Mouse (Mus musculus): Measurements from ENCODE around the gene Trappc6a. TPM values are rescaled to one million over a fixed set of nuclear protein-coding genes. Genes with fewer than 3 reads are reported as not detected.
A peak's percentile ranks its signal among the peaks of the same experiment; 100 is the strongest.

Gene Trappc6a
- polyA plus RNA-seq, 1 experiment from 2014 or later: 45.7 TPM

DNA sequence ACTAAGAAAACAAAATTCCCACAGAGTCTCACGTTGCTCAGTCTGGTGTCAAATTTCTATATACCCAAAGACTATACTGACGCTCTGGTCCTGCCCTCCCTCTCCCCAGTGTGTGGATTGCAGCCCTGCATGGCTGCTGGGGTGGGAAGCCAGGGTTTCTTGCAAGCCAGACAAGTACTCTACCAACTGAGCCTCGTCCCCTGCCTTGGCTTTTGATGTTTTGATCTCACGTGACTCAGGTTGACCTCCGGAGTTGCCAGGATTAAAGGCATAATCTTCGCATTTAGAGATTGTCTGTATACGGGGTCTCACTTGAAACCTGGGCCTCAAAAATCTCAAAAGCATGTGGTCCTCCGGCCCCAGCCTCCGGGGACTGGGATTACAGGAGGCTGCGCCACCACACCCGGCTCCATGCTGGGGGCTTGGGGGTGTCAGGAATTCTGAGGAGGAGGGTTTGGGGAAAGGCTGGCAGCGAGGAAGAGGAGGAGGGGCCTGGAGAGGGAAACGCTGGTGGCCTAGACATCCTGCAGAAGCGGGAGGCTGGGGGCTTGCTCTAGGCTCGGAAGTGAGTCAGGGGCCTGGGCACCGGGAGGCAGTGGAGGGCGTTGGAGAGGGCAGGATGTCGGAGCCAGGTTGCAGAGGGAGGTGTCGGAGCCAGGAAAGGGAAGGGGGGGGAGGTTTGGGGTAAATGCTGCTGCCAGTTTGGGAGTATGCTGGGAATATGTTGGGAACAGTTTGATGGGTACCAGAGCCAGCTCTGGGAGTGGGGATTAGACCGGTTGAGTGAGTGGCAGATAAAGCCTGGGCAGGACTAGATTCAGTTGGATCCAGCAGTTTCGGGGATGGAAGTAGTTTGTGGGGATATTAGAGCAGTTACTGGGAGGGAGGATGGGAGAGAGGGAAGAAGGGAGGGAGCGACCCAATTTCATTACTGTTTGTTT is 43.6 kb upstream of the Trappc6a start:
- no peak overlapping the region for H3K27ac ChIP-seq (ENCODE audit: low read depth, low read length)
- peaks cover 18% of the 10 kb centered on the region for H3K27me3 ChIP-seq (ENCODE audit: control insufficient read depth, insufficient read depth, low read length)
- DNase-seq (ENCODE audit: low spot score) (no peak), ATAC-seq (ENCODE audit: low FRiP score) (no peak)
- H3K9me3 ChIP-seq (ENCODE audit: control insufficient read depth, low read length): no peaks in the 10 kb centered on the region
- H3K36me3 ChIP-seq (ENCODE audit: control insufficient read depth, insufficient read depth, low read length): no peaks in the 10 kb centered on the region
- 11% methylated on average over 21 of the region's 22 CpGs for WGBS
- no peaks in the 10 kb centered on the region for H3K4me1 ChIP-seq (replicated peaks; ENCODE audit: control insufficient read depth, insufficient read depth, low read length)
- H3K9ac ChIP-seq (ENCODE audit: low read depth, low read length): no peak overlapping the region
- H3K4me3 ChIP-seq (ENCODE audit: low read depth, low read length): 0 out of 2 replicates have a peak overlapping the region, but pooled peaks have one; percentile 4
- no peak overlapping the region for H3K4me2 ChIP-seq (replicated peaks; ENCODE audit: low read depth, low read length)

GRCm38 (mm10) chr7:19466602-19467145 is 41.5 kb upstream of the Trappc6a start:
- 64% methylated on average over 5 of the region's 5 CpGs for WGBS
- ATAC-seq (ENCODE audit: low FRiP score) (no peak), DNase-seq (ENCODE audit: low spot score) (no peak)
- H3K27ac ChIP-seq (ENCODE audit: low read depth, low read length): no peak overlapping the region
- H3K27me3 ChIP-seq (ENCODE audit: control insufficient read depth, insufficient read depth, low read length): peaks cover 35% of the 10 kb centered on the region
- H3K4me2 ChIP-seq (replicated peaks; ENCODE audit: low read depth, low read length): no peak overlapping the region
- no peaks in the 10 kb centered on the region for H3K36me3 ChIP-seq (ENCODE audit: control insufficient read depth, insufficient read depth, low read length)
- H3K4me1 ChIP-seq (replicated peaks; ENCODE audit: control insufficient read depth, insufficient read depth, low read length): no peaks in the 10 kb centered on the region
- no peaks in the 10 kb centered on the region for H3K9me3 ChIP-seq (ENCODE audit: control insufficient read depth, low read length)
- no peak overlapping the region for H3K9ac ChIP-seq (ENCODE audit: low read depth, low read length)
- no peak overlapping the region for H3K4me3 ChIP-seq (ENCODE audit: low read depth, low read length)

GRCm38 (mm10) chr7:19467638-19468037 is 40.6 kb upstream of the Trappc6a start:
- Histone ChIP-seq H3K27me3 (ENCODE audit: control insufficient read depth, insufficient read depth, low read length) (peaks cover 44% of the 10 kb centered on the region), H3K9ac (ENCODE audit: low read depth, low read length) (no peak overlapping the region), H3K4me2 (replicated peaks; ENCODE audit: low read depth, low read length) (no peak overlapping the region), H3K36me3 (ENCODE audit: control insufficient read depth, insufficient read depth, low read length) (no peaks in the 10 kb centered on the region), H3K27ac (ENCODE audit: low read depth, low read length) (no peak overlapping the region), H3K4me1 (replicated peaks; ENCODE audit: control insufficient read depth, insufficient read depth, low read length) (no peaks in the 10 kb centered on the region), H3K4me3 (ENCODE audit: low read depth, low read length) (no peak overlapping the region), H3K9me3 (ENCODE audit: control insufficient read depth, low read length) (no peaks in the 10 kb centered on the region)
- DNase-seq (ENCODE audit: low spot score) (no peak), ATAC-seq (ENCODE audit: low FRiP score) (no peak)
- WGBS: 42% methylated on average over 6 of the region's 6 CpGs

DNA sequence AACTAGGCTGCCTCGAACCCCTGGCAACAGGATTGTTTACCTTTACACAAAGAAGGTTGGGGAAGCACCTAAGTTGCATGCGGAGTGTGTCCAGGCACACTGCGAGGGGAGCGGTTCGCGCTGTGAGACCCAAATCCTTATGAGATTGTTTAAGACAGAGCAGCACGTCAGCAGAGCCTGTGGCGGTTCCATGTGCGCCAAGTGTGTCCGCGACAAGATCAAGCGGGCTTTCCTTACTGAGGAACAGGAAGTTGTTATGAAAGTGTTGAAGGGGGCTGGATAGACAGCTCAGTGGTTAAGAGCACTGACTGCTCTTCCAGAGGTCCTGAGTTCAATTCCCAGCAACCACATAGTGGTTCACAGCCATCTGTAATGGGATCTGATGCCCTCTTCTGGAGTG is 39.9 kb upstream of the Trappc6a start:
- H3K9me3 ChIP-seq (ENCODE audit: control insufficient read depth, low read length): no peaks in the 10 kb centered on the region
- H3K9ac ChIP-seq (ENCODE audit: low read depth, low read length): no peak overlapping the region
- peaks cover 51% of the 10 kb centered on the region for H3K27me3 ChIP-seq (ENCODE audit: control insufficient read depth, insufficient read depth, low read length)
- H3K4me3 ChIP-seq (ENCODE audit: low read depth, low read length): no peak overlapping the region
- WGBS: 63% methylated on average over 12 of the region's 12 CpGs
- no peaks in the 10 kb centered on the region for H3K4me1 ChIP-seq (replicated peaks; ENCODE audit: control insufficient read depth, insufficient read depth, low read length)
- ATAC-seq (ENCODE audit: low FRiP score) (no peak), DNase-seq (ENCODE audit: low spot score) (no peak)
- no peak overlapping the region for H3K27ac ChIP-seq (ENCODE audit: low read depth, low read length)
- no peaks in the 10 kb centered on the region for H3K36me3 ChIP-seq (ENCODE audit: control insufficient read depth, insufficient read depth, low read length)
- no peak overlapping the region for H3K4me2 ChIP-seq (replicated peaks; ENCODE audit: low read depth, low read length)

GRCm38 (mm10) chr7:19469404-19469803 is 38.8 kb upstream of the Trappc6a start:
- Histone ChIP-seq H3K36me3 (ENCODE audit: control insufficient read depth, insufficient read depth, low read length) (no peaks in the 10 kb centered on the region), H3K9me3 (ENCODE audit: control insufficient read depth, low read length) (no peaks in the 10 kb centered on the region), H3K27ac (ENCODE audit: low read depth, low read length) (no peak overlapping the region), H3K4me1 (replicated peaks; ENCODE audit: control insufficient read depth, insufficient read depth, low read length) (no peaks in the 10 kb centered on the region), H3K4me2 (replicated peaks; ENCODE audit: low read depth, low read length) (no peak overlapping the region), H3K9ac (ENCODE audit: low read depth, low read length) (no peak overlapping the region), H3K27me3 (ENCODE audit: control insufficient read depth, insufficient read depth, low read length) (peaks cover 60% of the 10 kb centered on the region), H3K4me3 (ENCODE audit: low read depth, low read length) (no peak overlapping the region)
- WGBS: 17% methylated on average over 23 of the region's 23 CpGs
- DNase-seq (ENCODE audit: low spot score) (no peak), ATAC-seq (ENCODE audit: low FRiP score) (no peak)

DNA sequence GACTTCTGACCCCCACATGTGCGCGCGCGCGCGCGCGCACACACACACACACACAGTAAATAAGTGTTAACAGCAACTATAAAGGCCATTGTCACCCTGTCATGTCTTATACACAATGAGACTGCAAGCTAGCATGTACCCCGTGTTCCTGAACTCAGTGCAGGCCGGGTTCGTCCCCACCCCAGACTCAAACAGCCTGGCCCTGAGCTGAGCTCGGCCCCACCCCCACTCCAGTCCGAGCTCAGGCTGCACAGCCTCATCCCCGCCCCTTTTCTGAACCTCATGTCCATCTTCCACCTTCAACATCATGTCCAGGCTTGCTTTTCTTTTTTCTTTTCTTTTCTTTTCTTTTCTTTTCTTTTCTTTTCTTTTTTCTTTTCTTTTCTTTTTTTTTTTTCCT is 37.9 kb upstream of the Trappc6a start:
- no peak overlapping the region for H3K9ac ChIP-seq (ENCODE audit: low read depth, low read length)
- DNase-seq (ENCODE audit: low spot score) (no peak), ATAC-seq (ENCODE audit: low FRiP score) (no peak)
- H3K27ac ChIP-seq (ENCODE audit: low read depth, low read length): no peak overlapping the region
- no peaks in the 10 kb centered on the region for H3K9me3 ChIP-seq (ENCODE audit: control insufficient read depth, low read length)
- H3K4me1 ChIP-seq (replicated peaks; ENCODE audit: control insufficient read depth, insufficient read depth, low read length): no peaks in the 10 kb centered on the region
- WGBS: 5% methylated on average over 14 of the region's 14 CpGs
- peaks cover 61% of the 10 kb centered on the region for H3K27me3 ChIP-seq (ENCODE audit: control insufficient read depth, insufficient read depth, low read length)
- H3K4me2 ChIP-seq (replicated peaks; ENCODE audit: low read depth, low read length): no peak overlapping the region
- no peak overlapping the region for H3K4me3 ChIP-seq (ENCODE audit: low read depth, low read length)
- no peaks in the 10 kb centered on the region for H3K36me3 ChIP-seq (ENCODE audit: control insufficient read depth, insufficient read depth, low read length)

GRCm38 (mm10) chr7:19472403-19472802 is 35.8 kb upstream of the Trappc6a start:
- Histone ChIP-seq H3K9me3 (ENCODE audit: control insufficient read depth, low read length) (no peaks in the 10 kb centered on the region), H3K27me3 (ENCODE audit: control insufficient read depth, insufficient read depth, low read length) (peaks cover 60% of the 10 kb centered on the region), H3K36me3 (ENCODE audit: control insufficient read depth, insufficient read depth, low read length) (no peaks in the 10 kb centered on the region), H3K4me1 (replicated peaks; ENCODE audit: control insufficient read depth, insufficient read depth, low read length) (no peaks in the 10 kb centered on the region), H3K27ac (ENCODE audit: low read depth, low read length) (no peak overlapping the region), H3K9ac (ENCODE audit: low read depth, low read length) (no peak overlapping the region), H3K4me2 (replicated peaks; ENCODE audit: low read depth, low read length) (no peak overlapping the region), H3K4me3 (ENCODE audit: low read depth, low read length) (no peak overlapping the region)
- no peak for ATAC-seq (ENCODE audit: low FRiP score)
- WGBS: 36% methylated on average over 4 of the region's 4 CpGs
- no peak for DNase-seq (ENCODE audit: low spot score)

DNA sequence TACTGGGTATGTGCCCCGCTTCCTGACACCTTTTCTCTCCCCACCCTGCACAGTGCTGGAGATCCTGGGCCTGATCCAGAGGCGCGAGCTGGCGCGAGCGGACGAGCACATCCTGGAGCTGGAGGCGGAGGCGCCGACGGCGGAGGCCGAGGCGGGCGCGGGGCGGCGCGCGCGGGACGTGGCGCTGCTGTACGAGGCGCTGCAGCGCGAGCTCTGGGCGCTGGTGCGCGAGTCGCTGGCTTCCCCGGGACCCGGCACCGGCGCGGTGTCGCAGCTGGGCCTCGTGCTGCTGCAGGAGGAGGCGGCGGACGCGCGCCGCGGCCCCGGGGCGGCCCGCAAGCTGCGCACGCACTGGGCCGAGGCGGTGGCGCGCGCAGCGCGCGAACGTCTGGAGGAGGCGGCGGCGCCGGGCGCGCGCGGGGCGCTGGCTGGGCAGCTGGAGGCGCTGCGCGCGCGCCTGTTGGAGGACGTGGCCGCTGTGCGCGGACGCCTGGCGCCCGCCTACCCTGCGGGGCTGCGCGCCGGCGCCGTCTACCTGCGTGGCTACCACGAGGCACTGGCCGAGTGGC is 34.2 kb upstream of the Trappc6a start:
- WGBS: under 1% methylated on average over 66 of the region's 89 CpGs
- ATAC-seq (ENCODE audit: low FRiP score) (peak; percentile 82), DNase-seq (ENCODE audit: low spot score) (peak; percentile 86)
- Histone ChIP-seq H3K4me3 (ENCODE audit: low read depth, low read length) (peak overlapping the region; percentile 36), H3K36me3 (ENCODE audit: control insufficient read depth, insufficient read depth, low read length) (no peaks in the 10 kb centered on the region), H3K9ac (ENCODE audit: low read depth, low read length) (peak overlapping the region; percentile 59), H3K27me3 (ENCODE audit: control insufficient read depth, insufficient read depth, low read length) (peaks cover 57% of the 10 kb centered on the region), H3K4me1 (replicated peaks; ENCODE audit: control insufficient read depth, insufficient read depth, low read length) (no peaks in the 10 kb centered on the region), H3K27ac (ENCODE audit: low read depth, low read length) (no peak overlapping the region), H3K4me2 (replicated peaks; ENCODE audit: low read depth, low read length) (peak overlapping the region; percentile 77), H3K9me3 (ENCODE audit: control insufficient read depth, low read length) (no peaks in the 10 kb centered on the region)

All from hindbrain, embryonic 11.5 days (tissue).